Comparison of ENCODE assay signal across 8 mouse cellular contexts in genomic region chr8:91800523-91801240, GRCm38 (mm10). TPM values are rescaled to one million over a fixed set of nuclear protein-coding genes. Genes with fewer than 3 reads are reported as not detected.
DNase-seq lines count a peak whose midpoint lies in the region; ATAC-seq lines count a peak whose summit lies in the region.

No protein-coding gene starts in this region.

- H3K4me2 ChIP-seq in forebrain, embryonic 14.5 days (ENCODE audit: low read length) = peak overlapping the region; percentile 76

- H3K36me3 ChIP-seq in forebrain, embryonic 14.5 days (ENCODE audit: control insufficient read depth, insufficient read depth, low read length) = no peaks in the 10 kb centered on the region
- peaks cover 38% of the 10 kb centered on the region for H3K36me3 ChIP-seq in midbrain, embryonic 10.5 days

- ATAC-seq in forebrain, embryonic 14.5 days = peak; percentile 22; the same call in 1 of the 2 replicates
- ATAC-seq in inflammation-experienced regulatory T-cells, adult 6 months = no peak

- H3K27me3 ChIP-seq in forebrain, embryonic 14.5 days (replicated peaks; ENCODE audit: control insufficient read depth, insufficient read depth, low read length) = peaks cover 96% of the 10 kb centered on the region
- H3K27me3 ChIP-seq in midbrain, embryonic 10.5 days (ENCODE audit: low read depth, poor library complexity, severe bottlenecking) = peaks cover 91% of the 10 kb centered on the region

- WGBS in forebrain, embryonic 14.5 days = 1% methylated on average over 60 of the region's 64 CpGs
- WGBS in midbrain, embryonic 10.5 days = under 1% methylated on average over 64 of the region's 64 CpGs

- peak overlapping the region; percentile 48; the same call in 1 of the 2 replicates for H3K27ac ChIP-seq in forebrain, embryonic 14.5 days (ENCODE audit: low read depth, low read length)
- H3K27ac ChIP-seq in midbrain, embryonic 10.5 days (replicated peaks) = peak overlapping the region; percentile 95

- H3K4me1 ChIP-seq in forebrain, embryonic 14.5 days (ENCODE audit: control insufficient read depth, insufficient read depth, low read length) = peaks cover 10% of the 10 kb centered on the region
- peaks cover 79% of the 10 kb centered on the region for H3K4me1 ChIP-seq in midbrain, embryonic 10.5 days

- peak overlapping the region; percentile 58 for H3K9ac ChIP-seq in forebrain, embryonic 14.5 days (ENCODE audit: low read length)

- H3K4me3 ChIP-seq in forebrain, embryonic 14.5 days (ENCODE audit: low read depth, low read length) = peak overlapping the region; percentile 40
- peak overlapping the region; percentile 98 for H3K4me3 ChIP-seq in midbrain, embryonic 10.5 days

- DNase-seq in cerebellum, adult 11 months = peak; percentile 26
- no peak for DNase-seq in cerebellum, adult 9-10 months
- peak; percentile 22 for DNase-seq in R1 (ENCODE audit: low read depth, low spot score)
- DNase-seq in forebrain, embryonic 14.5 days (ENCODE audit: low spot score) = peak; percentile 26
- DNase-seq in kidney, adult 9 months = peak; percentile 26
- peak; percentile 66 for DNase-seq in midbrain, embryonic 10.5 days (ENCODE audit: low spot score)
- DNase-seq in ovary, adult 18-20 months (ENCODE audit: low spot score) = no peak

- H3K9me3 ChIP-seq in forebrain, embryonic 14.5 days (replicated peaks; ENCODE audit: control insufficient read depth, low read length) = no peaks in the 10 kb centered on the region
- H3K9me3 ChIP-seq in midbrain, embryonic 10.5 days (replicated peaks) = no peaks in the 10 kb centered on the region

RNA-seq across cellular contexts. Expression of gene Irx3, which starts 1.2 kb away (rescaled TPM):
- polyA plus RNA-seq in forebrain, embryonic 14.5 days (2014; fragmentation: Nextera tagmentation; extraction: Ambion mirVana) = 1.4 and 1.5 TPM in 2 replicates
- 46.2 and 49.9 TPM in 2 replicates for polyA plus RNA-seq in midbrain, embryonic 10.5 days (2016; fragmentation: Nextera tagmentation; extraction: Ambion mirVana)
- polyA plus RNA-seq in inflammation-experienced regulatory T-cells, adult 6 months (2017; shearing (Covaris generic)) = not detected

Comparison
In these comparisons a context has a peak if more than half of its experiments do, and no peak if none do; other contexts are left out.
1. DNase-seq: peak in cerebellum, adult 11 months (single experiment), R1 (single experiment), forebrain, embryonic 14.5 days (single experiment), kidney, adult 9 months (single experiment) and midbrain, embryonic 10.5 days (single experiment); none in cerebellum, adult 9-10 months (single experiment) and ovary, adult 18-20 months (single experiment).
2. RNA of gene Irx3, which starts 1.2 kb away (polyA plus RNA-seq): 46.2 to 49.9 TPM in midbrain, embryonic 10.5 days; 1.4 to 1.5 TPM in forebrain, embryonic 14.5 days and not detected in inflammation-experienced regulatory T-cells, adult 6 months; every median in the first group is over 10 times any median in the second.